Mouse (Mus musculus) brain, embryonic 14.5 days (tissue): ENCODE data around the gene Ctdsp1.

ENCODE experiments used
- CTCF ChIP-seq: fragments of 200-500 bp; IDR thresholded peaks from 2 replicates; pipeline ENCODE4 v1.5.1; 2012; ENCODE audit warnings: inconsistent platforms, mild to moderate bottlenecking, moderate library complexity, borderline replicate concordance; ENCODE audit not compliant: insufficient read depth, insufficient read length; ENCODE audit errors: extremely low read depth
- POLR2A ChIP-seq: fragments of 200-500 bp; IDR thresholded peaks from 2 replicates; pipeline ENCODE4 v1.6.1; 2012; ENCODE audit warnings: mild to moderate bottlenecking, inconsistent platforms, borderline replicate concordance; ENCODE audit not compliant: poor library complexity, insufficient read depth, insufficient read length, severe bottlenecking; ENCODE audit errors: extremely low read depth

DNA sequence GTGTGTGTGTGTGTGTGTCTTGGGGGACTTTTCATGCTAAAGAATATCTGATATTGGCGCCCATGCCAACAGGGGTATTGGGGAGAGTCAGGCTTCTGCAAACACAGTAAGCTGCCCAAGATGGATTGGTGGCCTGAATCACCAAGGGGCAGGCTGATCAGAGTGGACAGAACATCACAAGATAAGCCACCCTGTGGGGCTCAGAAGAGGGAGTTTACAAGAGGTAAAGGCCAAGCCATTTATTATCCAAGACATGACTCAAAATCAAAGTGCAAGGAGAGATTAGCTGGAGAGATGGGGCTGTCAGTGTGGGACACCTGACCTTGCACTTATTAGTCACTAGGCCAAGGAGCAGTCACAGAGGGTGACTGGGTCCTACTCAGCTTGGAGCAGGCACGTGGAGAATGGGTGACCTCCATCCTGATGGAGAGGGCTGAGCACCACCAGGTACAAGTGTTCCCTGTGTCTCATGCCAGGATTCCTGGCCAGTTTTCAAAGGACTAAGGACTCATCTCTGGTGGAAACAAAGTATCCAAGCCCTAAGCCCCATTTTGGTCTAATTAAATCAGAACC lies 20.5 kb downstream of the Ctdsp1 start:
- TF ChIP-seq CTCF (no peak), POLR2A (no peak)
